Mouse (Mus musculus) CD4-positive, CD25-positive, alpha-beta regulatory T cell, adult 4 months (primary cell): ENCODE data around the gene Pdp2. TPM values are rescaled to one million over a fixed set of nuclear protein-coding genes. Genes with fewer than 3 reads are reported as not detected.
"Not testable (repeated sequence)": the region's sequence is repeated elsewhere in the genome, so short reads cannot be mapped to it uniquely, and the experiment has no call there.

Experiments
- ATAC-seq: one replicate; pipeline ENCODE4 v1.8.0; 2017
- polyA plus RNA-seq, 2 experiments: library from polyadenylated mRNA; unstranded; fragments of 100-300 nt; shearing (Covaris generic); gene quantifications; one replicate each; pipeline ENCODE4 v1.2.1; 2017

Pdp2 gene
- polyA plus RNA-seq, 2 experiments from 2014 or later, result 21.4 to 28.3 TPM

DNA sequence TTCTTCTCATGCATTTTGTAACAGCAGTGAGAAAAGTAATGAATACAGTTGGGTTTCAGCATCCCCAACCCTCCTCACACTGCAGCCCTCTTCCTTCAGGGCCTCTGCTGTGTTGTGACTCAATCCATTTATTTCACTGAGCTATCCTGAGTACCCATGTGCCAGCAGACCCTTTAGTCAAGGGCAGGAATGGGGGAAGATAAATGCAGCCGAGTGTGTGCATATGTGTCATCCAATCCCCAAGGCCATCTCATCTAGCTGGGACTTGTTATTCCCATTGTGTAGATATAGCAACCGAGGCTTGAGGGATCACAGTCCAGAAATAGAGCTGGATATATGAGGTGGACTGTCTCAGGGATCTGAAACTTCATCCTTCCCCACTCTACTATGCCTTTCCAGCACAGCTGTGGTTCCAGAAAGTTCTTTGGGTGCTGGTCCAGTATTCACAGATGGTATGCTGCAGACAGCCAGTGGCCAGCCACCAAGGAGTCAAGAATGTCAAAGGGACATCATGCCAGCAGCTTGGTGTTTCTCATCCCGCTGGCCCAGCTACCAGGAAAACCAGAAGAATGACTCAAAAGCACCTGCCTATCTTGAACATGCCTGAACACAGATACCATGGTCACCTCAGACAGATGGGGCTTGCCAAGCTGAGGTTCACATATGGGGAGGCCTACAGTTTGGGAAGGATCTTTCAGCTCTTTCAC lies 43.9 kb downstream of the Pdp2 start:
- ATAC-seq, result no peak

DNA sequence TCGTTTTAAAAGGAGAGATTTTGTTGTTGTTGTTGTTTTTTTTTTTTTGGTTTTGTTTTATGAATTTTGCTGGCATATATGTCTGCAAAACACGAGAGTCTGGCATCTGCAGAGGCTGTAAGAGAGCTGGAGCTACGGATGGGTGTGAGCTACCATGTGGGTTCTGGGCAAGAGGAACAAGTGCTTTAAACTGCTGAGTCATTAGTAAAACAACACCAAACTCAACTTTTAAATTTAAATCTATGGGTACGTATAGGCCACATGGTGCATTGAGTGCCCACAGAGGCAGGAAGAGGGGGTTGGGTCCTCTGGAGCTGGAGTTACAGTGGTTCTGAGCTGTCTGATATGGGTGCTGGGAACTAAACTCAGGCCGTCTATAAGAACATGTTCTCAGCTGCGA lies 46.8 kb downstream of the Pdp2 start:
- no peak for ATAC-seq

DNA sequence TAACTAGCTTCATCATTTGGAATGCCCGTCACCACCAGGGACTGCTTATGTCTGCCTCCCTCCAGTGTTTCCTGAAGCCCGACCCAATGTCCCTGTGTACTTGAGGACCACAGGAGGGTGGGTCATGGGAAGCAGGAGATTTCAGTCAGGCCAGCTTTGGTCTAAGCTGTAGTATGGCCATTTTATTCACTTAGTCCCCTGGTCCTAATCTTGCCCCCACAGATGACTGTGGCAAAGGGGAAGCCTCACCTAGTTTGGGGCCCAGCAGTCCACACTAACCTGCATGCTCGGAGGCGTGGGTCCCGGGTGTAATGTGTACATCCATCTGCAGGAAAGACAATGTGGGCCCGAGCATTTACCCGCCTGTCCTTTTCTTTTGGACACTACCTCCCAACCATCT lies 49.0 kb downstream of the Pdp2 start:
- no peak for ATAC-seq

DNA sequence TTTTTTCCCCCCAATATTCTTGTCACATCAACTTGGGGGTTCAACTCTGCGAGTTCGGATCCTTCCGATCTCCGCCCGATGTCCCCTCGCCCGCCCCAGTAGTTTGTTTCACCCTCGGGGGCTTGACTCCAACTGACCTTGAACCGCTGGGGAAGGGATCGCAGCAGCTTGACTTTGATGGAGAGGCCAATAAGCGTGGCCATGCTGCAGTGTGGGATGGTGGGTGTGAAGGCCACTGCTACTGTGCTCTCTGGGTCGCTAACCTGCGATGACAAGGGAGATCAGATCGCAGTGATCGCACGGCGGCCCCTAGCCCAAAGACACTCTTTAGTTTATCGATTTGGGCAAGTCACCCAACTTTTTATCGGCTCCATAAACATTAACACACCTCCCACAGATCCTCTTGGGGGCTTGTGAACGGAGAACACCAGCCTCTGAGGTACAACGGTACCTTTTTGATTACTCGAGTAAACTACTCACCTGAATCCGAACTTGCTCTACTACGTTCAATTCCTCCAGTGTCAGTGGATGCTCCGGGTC lies 49.6 kb downstream of the Pdp2 start:
- no peak for ATAC-seq

DNA sequence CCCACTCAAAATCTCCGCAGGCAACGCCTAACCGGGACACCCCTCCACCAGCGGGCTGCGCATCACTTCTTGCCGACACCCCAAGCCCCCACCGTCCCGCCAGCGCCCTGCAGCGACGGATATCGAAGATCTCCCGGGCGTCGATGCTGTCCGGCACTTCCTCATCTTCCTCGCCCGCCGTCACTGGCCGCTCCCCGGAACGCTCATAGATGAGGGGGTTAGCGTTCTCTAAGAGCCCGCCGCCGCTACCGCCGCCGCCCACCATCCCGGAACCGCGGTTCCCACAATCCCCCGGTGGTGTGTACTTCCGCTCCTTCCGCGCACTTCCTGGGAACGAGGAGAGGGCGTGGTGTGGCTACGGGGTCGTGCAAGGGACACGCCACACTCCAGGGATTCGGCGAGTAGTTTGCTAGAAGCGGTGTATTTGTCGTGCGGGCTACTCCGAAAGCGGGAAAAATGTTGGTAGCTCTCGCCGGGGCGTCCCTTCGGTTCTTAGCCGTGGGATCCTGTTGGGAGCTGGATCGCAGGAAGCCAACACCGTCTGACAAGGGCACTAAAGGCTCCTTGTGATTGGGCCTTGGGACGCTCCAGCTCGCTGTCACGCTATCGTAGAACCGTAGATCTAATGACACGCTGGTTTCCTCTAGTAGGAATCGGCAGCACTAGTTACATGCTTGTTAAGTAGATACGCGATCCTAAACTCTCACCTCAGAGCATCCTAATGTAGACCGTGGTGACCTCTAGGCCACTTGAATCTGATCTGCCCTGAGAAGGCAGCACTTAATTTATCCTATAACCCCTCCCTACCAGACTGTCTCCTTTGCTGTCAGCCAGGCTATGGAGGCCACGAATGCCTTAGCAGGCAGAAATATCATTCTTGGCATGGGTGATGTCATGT lies 50.4 kb downstream of the Pdp2 start, which contains the start of gene Ciao2b:
Gene Ciao2b (minus strand): TSS at position 540 of the 898 bp plus-strand sequence.
- peak; percentile 92 for ATAC-seq

DNA sequence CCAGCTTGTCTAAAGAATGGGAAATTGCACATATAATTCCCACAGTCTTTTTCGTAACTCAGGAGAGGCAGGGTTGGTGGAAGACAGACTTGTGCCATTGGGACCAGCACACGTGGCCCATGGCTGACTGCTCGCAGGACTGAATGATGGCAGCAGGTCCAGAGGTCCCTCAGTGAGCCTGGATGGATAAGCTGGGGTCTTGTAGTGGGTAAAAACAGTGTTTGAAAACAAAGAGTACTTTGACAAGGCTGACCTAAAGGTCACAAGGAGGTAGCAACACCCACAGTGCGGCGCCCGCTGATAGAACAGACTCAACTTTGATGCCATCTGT lies 51.0 kb downstream of the Pdp2 start:
- no peak for ATAC-seq

DNA sequence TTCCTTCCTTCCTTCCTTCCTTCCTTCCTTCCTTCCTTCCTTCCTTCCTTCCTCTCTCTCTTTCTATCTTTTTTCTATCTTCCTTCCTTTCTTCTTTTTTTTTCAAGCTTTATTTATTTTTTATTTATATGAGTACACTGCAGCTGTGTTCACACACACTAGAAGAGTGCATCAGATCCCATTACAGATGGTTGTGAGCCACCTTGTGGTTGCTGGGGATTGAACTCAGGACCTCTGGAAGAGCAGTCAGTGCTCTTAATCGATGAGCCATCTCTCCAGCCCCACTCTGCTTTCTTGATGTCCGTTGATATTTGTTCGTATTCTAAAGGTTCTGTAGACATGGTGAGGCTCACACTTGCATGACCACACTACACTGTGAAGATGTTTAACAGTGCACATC lies 52.9 kb downstream of the Pdp2 start:
- ATAC-seq, result not testable (repeated sequence)

Other genes starting within 250 kb of the Pdp2 start
- gene Cmtm4, start 195.6 kb upstream of the Pdp2 start, polyA plus RNA-seq, result under 1 TPM; 0.16 to 0.43 TPM
- 10 to 100 TPM; 28.1 to 31.0 TPM for gene Dync1li2, start 148.4 kb upstream of the Pdp2 start, polyA plus RNA-seq
- under 1 TPM in 1 of 2 experiments, not detected in 1; 0.42 TPM for gene Terb1, start 81.5 kb upstream of the Pdp2 start, polyA plus RNA-seq
- 10 to 100 TPM; 80.6 to 94.4 TPM for gene Nae1, start 56.8 kb upstream of the Pdp2 start, polyA plus RNA-seq
- gene Car7, start 56.8 kb upstream of the Pdp2 start, polyA plus RNA-seq, result 1 to 10 TPM; 4.5 to 7.3 TPM
- not detected for gene Cdh16, start 32.9 kb downstream of the Pdp2 start, polyA plus RNA-seq
- 10 to 100 TPM; 12.1 to 12.8 TPM for gene Rrad, start 39.9 kb downstream of the Pdp2 start, polyA plus RNA-seq
- 100 to 1,000 TPM; 113 to 122 TPM for gene Ciao2b, start 50.5 kb downstream of the Pdp2 start, polyA plus RNA-seq
- under 1 TPM in 1 of 2 experiments, not detected in 1; 0.38 TPM for gene Ces2a, start 142.6 kb downstream of the Pdp2 start, polyA plus RNA-seq
- not detected for gene Ces2b, start 240.1 kb downstream of the Pdp2 start, polyA plus RNA-seq